Mouse (Mus musculus) heart, embryonic 16.5 days (tissue): ENCODE results near the gene Proser3. TPM values are rescaled to one million over a fixed set of nuclear protein-coding genes. Genes with fewer than 3 reads are reported as not detected.
"Not testable (repeated sequence)": the region's sequence is repeated elsewhere in the genome, so short reads cannot be mapped to it uniquely, and the experiment has no call there.

Experiments used
- ATAC-seq: fragments of 200-750 bp; cut with Nextera tagmentation; replicated peaks from 2 replicates; pipeline ENCODE4 v1.8.0; 2017; ENCODE audit warnings: moderate number of reproducible peaks; ENCODE audit not compliant: insufficient read depth, low FRiP score; ENCODE audit errors: extremely low read depth
- H3K27ac ChIP-seq: fragments of 300-500 bp; sonication (generic); 2 replicates; pipeline ENCODE4 v1.5.1; 2014; ENCODE audit warnings: mild to moderate bottlenecking, low read length, control low read depth, moderate library complexity
- H3K27me3 ChIP-seq: fragments of 300-500 bp; sonication (generic); 2 replicates; pipeline ENCODE4 v1.6.1; 2014; ENCODE audit warnings: low read length, mixed read lengths; ENCODE audit not compliant: control insufficient read depth, insufficient read depth
- H3K36me3 ChIP-seq: fragments of 300-500 bp; sonication (generic); 2 replicates; pipeline ENCODE4 v1.6.1; 2014; ENCODE audit not compliant: control insufficient read depth, insufficient read depth
- H3K4me1 ChIP-seq: fragments of 300-500 bp; sonication (generic); 2 replicates; pipeline ENCODE4 v1.6.1; 2014; ENCODE audit warnings: low read length, mixed read lengths; ENCODE audit not compliant: control insufficient read depth, insufficient read depth
- H3K4me2 ChIP-seq: fragments of 300-500 bp; sonication (generic); 2 replicates; pipeline ENCODE4 v1.6.1; 2014; ENCODE audit warnings: low read depth, mild to moderate bottlenecking, control low read depth, low read length
- H3K4me3 ChIP-seq: fragments of 300-500 bp; sonication (generic); 2 replicates; pipeline ENCODE4 v1.5.1; 2014; ENCODE audit warnings: mild to moderate bottlenecking, control low read depth, low read length
- H3K9ac ChIP-seq: fragments of 300-500 bp; sonication (generic); 2 replicates; pipeline ENCODE4 v1.6.1; 2014; ENCODE audit warnings: low read length, control low read depth
- H3K9me3 ChIP-seq: fragments of 300-500 bp; sonication (generic); replicated peaks from 2 replicates; pipeline ENCODE4 v1.6.1; 2016; ENCODE audit warnings: low read length; ENCODE audit not compliant: control insufficient read depth
- WGBS: fragments of 180-500 bp; shearing (Covaris S2); extraction: QIAGEN DNeasy Blood & Tissue Kit; methylation state at CpG from one replicate; pipeline ENCODE4 v1.1.7; 2014; 5-methylcytosine and 5-hydroxymethylcytosine counted together
- polyA plus RNA-seq: library from polyadenylated mRNA; unstranded; fragments of >200 nt; fragmentation: Nextera tagmentation; extraction: Ambion mirVana; gene quantifications from 2 replicates; pipeline ENCODE4 v1.2.1, GENCODE M21; 2015

Gene Proser3
- polyA plus RNA-seq, 1 experiment from 2014 or later, result 6.6 TPM

DNA sequence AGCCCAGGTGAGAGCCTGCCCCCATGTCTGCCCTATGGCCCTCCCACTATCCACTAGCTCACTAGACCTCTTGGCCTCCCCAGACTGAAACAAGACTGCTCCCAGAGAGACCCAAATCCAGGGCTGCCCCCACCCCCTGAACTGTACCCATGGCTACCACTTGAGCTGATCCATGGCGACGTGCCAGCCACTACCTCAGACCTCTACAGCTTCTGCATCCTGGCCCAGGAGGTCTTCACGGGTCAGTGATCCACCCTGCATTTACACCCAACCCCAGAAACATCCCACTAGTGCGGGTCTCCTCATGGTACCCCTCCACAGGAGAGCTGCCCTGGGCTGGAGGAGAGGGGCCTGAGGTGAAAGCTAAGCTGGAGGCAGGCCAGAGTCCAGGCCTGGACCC, 31.7 kb downstream of the Proser3 start:
- ATAC-seq, result no peak
- WGBS, result 72% methylated on average over 4 of the region's 4 CpGs
- H3K36me3 ChIP-seq, result peaks cover 10% of the 10 kb centered on the region; the same call in 1 of the 2 replicates
- no peak overlapping the region for H3K27ac ChIP-seq
- H3K9me3 ChIP-seq, result no peaks in the 10 kb centered on the region
- no peak overlapping the region for H3K4me2 ChIP-seq
- no peak overlapping the region for H3K4me3 ChIP-seq
- H3K27me3 ChIP-seq, result no peaks in the 10 kb centered on the region; the same call in 1 of the 2 replicates
- no peaks in the 10 kb centered on the region for H3K4me1 ChIP-seq
- no peak overlapping the region for H3K9ac ChIP-seq

DNA sequence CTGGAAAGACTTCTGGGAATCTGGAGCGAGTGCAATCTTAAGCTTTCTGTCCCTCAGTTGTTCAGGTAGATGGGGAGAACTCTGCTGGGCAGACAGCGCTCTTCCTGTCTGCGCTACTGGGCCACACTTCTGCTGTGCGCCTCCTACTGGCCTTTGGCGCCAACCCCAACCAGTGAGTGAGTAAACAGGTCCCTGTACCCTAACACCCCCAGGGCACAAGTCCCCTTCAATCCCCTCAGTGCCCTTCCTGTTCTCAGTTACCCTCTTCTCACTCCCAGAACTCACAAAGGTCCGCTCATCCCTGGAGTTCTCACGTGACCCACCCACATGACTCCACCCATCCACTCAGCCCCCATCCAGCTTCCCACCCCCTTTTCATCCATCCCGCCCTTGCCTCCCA, 33.8 kb downstream of the Proser3 start:
- Histone ChIP-seq H3K9ac (no peak overlapping the region), H3K9me3 (no peaks in the 10 kb centered on the region), H3K27ac (no peak overlapping the region), H3K36me3 (no peaks in the 10 kb centered on the region), H3K27me3 (no peaks in the 10 kb centered on the region; the same call in 1 of the 2 replicates), H3K4me2 (no peak overlapping the region), H3K4me1 (no peaks in the 10 kb centered on the region), H3K4me3 (no peak overlapping the region)
- no peak for ATAC-seq
- WGBS, result 39% methylated on average over 8 of the region's 8 CpGs

DNA sequence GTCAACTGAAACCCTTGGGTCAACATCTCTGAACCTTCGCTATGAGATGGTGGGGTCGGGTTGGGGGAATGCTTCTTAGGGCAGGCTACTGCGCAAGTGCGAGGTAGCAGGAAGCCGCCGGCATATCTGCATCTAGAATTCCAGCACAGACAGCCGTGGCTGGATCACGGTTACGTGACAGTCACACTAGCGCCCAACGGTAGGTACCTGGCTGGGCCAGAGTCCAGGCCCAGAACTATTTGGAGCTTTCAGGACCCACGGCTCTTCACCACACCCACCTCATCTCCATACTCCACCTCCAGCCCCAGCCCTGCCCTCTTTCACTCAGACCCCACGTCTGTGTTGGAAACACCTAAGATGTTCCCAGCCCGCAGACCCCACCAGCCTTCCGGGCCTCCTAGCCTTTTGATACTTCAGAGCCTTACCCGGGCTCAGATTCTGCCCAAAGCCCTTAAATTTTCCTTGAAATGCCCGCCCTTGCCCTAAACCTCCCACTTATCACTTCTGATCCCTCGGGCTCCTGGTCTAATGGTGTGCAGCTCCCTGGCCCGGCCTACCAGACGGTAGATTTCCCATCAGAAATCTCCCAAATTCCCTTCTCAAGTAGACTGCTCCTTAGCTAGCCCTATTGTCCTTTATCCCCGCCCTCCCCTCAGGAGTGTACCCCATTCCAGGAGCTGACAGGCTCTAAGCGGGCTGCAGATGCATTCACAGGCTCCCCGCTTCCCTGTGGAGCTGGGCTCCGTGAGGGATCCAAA, 36.9 kb downstream of the Proser3 start:
- no peak overlapping the region for H3K4me3 ChIP-seq

DNA sequence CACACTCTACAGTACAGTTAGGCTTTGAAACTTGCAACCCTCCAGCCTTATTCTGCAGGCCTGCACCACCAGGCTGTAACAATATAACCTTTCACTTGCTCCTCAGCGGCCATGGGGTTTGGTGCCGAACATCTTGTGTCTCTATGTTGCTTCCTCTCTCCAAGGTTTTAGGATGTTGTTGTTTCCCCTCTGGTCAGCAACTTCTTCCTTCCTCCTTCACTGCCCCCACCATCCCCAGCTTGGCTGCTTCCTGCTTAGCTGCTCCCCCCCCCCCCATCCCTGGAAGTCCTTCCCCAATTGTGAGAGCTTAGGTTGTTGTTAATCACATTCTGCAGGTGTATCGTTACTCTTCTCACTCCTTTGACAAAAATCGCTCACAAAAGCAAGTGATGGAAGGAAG, 44.0 kb downstream of the Proser3 start:
- WGBS, result 60% methylated on average over 4 of the region's 4 CpGs
- H3K27ac ChIP-seq, result no peak overlapping the region
- no peaks in the 10 kb centered on the region for H3K4me1 ChIP-seq
- no peak for ATAC-seq
- H3K9me3 ChIP-seq, result no peaks in the 10 kb centered on the region
- H3K4me2 ChIP-seq, result no peak overlapping the region
- H3K36me3 ChIP-seq, result no peaks in the 10 kb centered on the region
- H3K27me3 ChIP-seq, result no peaks in the 10 kb centered on the region
- H3K4me3 ChIP-seq, result no peak overlapping the region
- H3K9ac ChIP-seq, result no peak overlapping the region

More for the DNA sequence above, 36.9 kb downstream of the Proser3 start:
- no peak overlapping the region for H3K9ac ChIP-seq
- 53% methylated on average over 24 of the region's 24 CpGs for WGBS
- H3K27ac ChIP-seq, result no peak overlapping the region
- ATAC-seq, result no peak
- H3K36me3 ChIP-seq, result no peaks in the 10 kb centered on the region
- no peaks in the 10 kb centered on the region for H3K4me1 ChIP-seq
- H3K9me3 ChIP-seq, result no peaks in the 10 kb centered on the region
- no peak overlapping the region for H3K4me2 ChIP-seq
- H3K27me3 ChIP-seq, result no peaks in the 10 kb centered on the region; the same call in 1 of the 2 replicates

DNA sequence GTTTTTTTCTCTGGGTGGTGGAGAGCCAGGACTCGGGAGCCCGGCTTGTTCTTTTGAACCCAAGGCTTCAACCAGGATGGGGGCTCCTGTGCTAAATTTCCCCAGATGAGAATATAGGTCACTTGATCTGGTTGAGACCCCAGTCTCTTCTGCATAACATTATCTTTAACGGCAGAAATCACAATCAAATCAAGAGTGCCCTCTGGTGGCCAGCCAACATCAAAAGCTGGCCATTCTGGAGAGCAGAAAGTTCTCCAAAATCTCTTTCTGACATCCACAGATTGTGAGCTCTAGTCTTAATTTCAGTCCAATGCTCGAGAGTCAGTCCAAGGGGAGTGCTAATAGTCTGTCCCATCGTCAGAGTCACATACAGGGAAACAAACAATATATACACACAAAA, 50.9 kb downstream of the Proser3 start:
- 74% methylated on average over 5 of the region's 5 CpGs for WGBS
- ATAC-seq, result not testable (repeated sequence)

DNA sequence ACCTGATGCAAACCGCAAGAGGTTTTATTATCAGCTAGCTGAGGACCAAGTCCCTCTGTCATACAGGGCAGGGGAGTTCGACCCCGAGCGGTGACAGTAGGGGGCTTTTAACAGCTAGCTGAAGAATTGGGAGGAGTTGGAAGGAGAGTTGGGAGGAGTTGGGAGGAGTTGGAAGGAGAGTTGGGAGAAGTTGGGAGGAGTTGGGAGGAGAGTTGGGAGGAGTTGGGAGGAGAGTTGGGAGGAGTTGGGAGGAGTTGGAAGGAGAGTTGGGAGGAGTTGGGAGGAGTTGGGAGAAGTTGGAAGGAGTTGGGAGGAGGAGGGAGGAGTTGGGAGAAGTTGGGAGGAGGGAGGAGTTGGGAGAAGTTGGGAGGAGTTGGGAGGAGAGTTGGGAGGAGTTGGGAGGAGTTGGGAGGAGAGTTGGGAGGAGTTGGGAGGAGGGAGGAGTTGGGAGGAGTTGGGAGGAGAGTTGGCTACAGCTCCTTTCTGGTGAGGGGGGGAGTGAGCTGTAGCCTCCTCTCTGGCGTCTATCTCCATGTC, 56.5 kb downstream of the Proser3 start:
- not testable (repeated sequence) for ATAC-seq, H3K9me3 ChIP-seq, H3K27me3 ChIP-seq, H3K4me2 ChIP-seq, H3K36me3 ChIP-seq, H3K27ac ChIP-seq, H3K4me1 ChIP-seq, H3K9ac ChIP-seq, H3K4me3 ChIP-seq
- WGBS, result 41% methylated on average over 5 of the region's 5 CpGs

More for the DNA sequence above, 50.9 kb downstream of the Proser3 start:
- H3K4me3 ChIP-seq, H3K9me3 ChIP-seq, H3K27me3 ChIP-seq, H3K4me1 ChIP-seq, H3K9ac ChIP-seq, H3K4me2 ChIP-seq, H3K27ac ChIP-seq, H3K36me3 ChIP-seq: not testable (repeated sequence)

DNA sequence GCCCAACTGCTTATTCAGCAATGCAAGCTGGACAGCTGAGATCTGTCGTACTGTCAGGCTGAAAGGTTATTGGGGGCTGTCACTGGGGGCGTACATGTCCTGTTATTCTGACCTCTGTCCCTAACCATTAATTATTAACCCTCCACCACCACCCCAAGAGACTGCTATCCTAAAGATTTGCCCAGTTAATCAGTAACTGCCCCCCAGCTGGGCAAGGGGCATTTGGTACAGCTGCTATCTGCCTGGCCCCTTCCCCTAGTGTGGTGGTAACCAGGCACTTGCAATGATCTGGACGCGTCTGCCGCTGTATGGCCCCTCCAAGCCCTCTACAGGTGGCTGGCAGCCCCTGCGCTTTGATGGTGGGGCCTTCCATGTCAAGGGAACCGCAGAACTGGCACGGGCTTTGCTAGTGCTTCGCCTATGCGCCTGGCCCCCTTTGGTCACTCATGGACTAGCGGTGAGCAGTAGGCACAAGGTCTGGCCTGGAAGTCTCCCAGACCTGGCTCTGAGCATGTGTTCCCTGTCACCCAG, 58.6 kb downstream of the Proser3 start, which contains the start of gene Prodh2:
Gene Prodh2 (plus strand): TSS at position 222 of the 531 bp plus-strand sequence.
- H3K36me3 ChIP-seq, result no peaks in the 10 kb centered on the region
- H3K27ac ChIP-seq, result no peak within 1 kb of the TSS
- WGBS, result 53% methylated on average over 11 of the region's 11 CpGs
- no peaks in the 10 kb centered on the region for H3K4me1 ChIP-seq
- no peak within 1 kb of the TSS for H3K9ac ChIP-seq
- H3K4me2 ChIP-seq, result no peak within 1 kb of the TSS
- 0 out of 2 replicates have a peak, but pooled peaks cover 5% of the 10 kb centered on the region for H3K27me3 ChIP-seq
- H3K4me3 ChIP-seq, result no peak within 1 kb of the TSS
- no peak for ATAC-seq
- H3K9me3 ChIP-seq, result no peaks in the 10 kb centered on the region

DNA sequence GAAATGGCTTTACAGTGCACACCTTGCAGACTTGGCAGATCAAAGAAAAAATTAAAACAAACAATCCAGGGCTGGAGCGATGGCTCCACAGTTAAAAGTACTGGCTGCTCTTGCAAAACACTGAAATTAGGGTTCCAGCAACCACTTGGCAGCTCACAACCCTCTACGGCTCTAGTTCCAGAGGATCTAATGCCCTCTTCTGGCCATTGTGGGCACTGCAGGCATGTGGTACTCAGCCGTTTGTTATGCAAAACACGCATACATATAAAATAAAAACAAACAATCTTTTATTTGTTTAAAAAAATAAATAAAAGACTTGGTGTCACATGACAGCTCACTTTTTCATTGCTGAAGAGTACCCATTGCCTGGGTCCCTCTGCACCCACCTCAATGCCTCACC, 59.3 kb downstream of the Proser3 start:
- H3K27ac ChIP-seq, result no peak overlapping the region
- no peaks in the 10 kb centered on the region for H3K9me3 ChIP-seq
- no peaks in the 10 kb centered on the region for H3K36me3 ChIP-seq
- WGBS, result 21% methylated on average over 4 of the region's 4 CpGs
- no peak overlapping the region for H3K9ac ChIP-seq
- no peak for ATAC-seq
- H3K4me2 ChIP-seq, result no peak overlapping the region
- H3K4me3 ChIP-seq, result no peak overlapping the region
- 0 out of 2 replicates have a peak, but pooled peaks cover 5% of the 10 kb centered on the region for H3K27me3 ChIP-seq
- H3K4me1 ChIP-seq, result no peaks in the 10 kb centered on the region

DNA sequence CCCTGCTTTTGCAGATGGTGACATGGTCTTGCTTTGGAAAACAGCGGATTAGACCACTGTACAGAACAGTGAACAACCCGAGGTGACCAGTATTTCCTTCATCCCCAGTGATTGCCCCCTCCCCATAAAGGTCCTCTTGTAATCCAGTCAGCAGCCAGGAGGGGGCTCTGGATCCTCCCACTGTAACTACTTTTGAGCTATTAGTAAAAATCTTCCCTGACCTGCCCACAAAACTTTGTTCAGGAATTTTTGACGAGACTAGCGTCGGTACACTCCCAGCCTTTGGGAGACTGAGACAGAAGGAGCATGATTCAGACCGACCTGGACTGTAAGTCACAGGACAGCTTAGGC, 61.2 kb downstream of the Proser3 start:
- H3K4me1 ChIP-seq, result no peaks in the 10 kb centered on the region
- no peak overlapping the region for H3K4me2 ChIP-seq
- no peak overlapping the region for H3K9ac ChIP-seq
- no peaks in the 10 kb centered on the region for H3K9me3 ChIP-seq
- no peak for ATAC-seq
- 0 out of 2 replicates have a peak, but pooled peaks cover 8% of the 10 kb centered on the region for H3K27me3 ChIP-seq
- no peaks in the 10 kb centered on the region for H3K36me3 ChIP-seq
- WGBS, result 14% methylated on average over 6 of the region's 6 CpGs
- no peak overlapping the region for H3K27ac ChIP-seq
- H3K4me3 ChIP-seq, result no peak overlapping the region
